Comparison of ENCODE assay signal across 8 mouse cellular contexts in the genomic region with DNA sequence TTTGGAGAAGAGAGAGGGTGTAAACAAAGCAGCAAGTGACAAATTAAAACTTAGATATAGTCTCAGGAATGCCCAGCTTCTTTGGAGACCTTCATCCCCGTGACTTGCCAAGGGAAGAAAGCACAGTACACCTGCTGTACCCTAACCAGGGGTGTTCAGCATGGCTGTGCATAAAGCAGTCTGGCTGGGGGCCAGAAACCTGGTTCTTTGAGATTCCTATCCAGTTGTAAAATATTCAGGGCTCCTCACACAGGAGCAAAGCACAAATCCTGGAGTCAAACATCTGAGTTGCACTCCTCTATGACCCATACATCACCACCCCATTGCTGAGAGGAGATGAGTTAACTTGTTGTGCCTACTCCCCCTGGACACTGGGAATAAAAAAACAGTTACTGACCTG. TPM values are rescaled to one million over a fixed set of nuclear protein-coding genes. Genes with fewer than 3 reads are reported as not detected.
A peak's percentile ranks its signal among the peaks of the same experiment; 100 is the strongest.
DNase-seq lines count a peak whose midpoint lies in the region; ATAC-seq and TF ChIP-seq lines count a peak whose summit lies in the region.

No protein-coding gene starts in this region.

- peaks cover 16% of the 10 kb centered on the region for H3K4me1 ChIP-seq in heart, embryonic 15.5 days (replicated peaks)
- no peaks in the 10 kb centered on the region for H3K4me1 ChIP-seq in stomach, postnatal 0 days (replicated peaks; ENCODE audit: control insufficient read depth, insufficient read depth)

- no peak for DNase-seq in heart, postnatal 10 days
- peak; percentile 22 for DNase-seq in thymus, postnatal 14 days
- DNase-seq in thymus, adult 18-20 months, result no peak
- peak; percentile 91 for DNase-seq in kidney, postnatal 10 days
- DNase-seq in stomach, postnatal 0 days (ENCODE audit: low spot score), result peak; percentile 23
- DNase-seq in left cerebral cortex, adult 18-20 months (ENCODE audit: low spot score in 2 of 2), result no peak
- no peak for DNase-seq in right cerebral cortex, postnatal 36 days (ENCODE audit: low spot score in 2 of 2)

- no peaks in the 10 kb centered on the region for H3K36me3 ChIP-seq in heart, embryonic 15.5 days
- H3K36me3 ChIP-seq in stomach, postnatal 0 days (ENCODE audit: control insufficient read depth, insufficient read depth, low read length), result no peaks in the 10 kb centered on the region

- H3K4me3 ChIP-seq in heart, embryonic 15.5 days, result 0 out of 2 replicates have a peak overlapping the region, but pooled peaks have one; percentile 94
- no peak overlapping the region for H3K4me3 ChIP-seq in stomach, postnatal 0 days (ENCODE audit: low read depth, low read length)

- no peak for TF ChIP-seq EP300 in stomach, postnatal 0 days (optimal IDR thresholded peaks at IDR 0.05)

- 62% methylated on average over 1 of the region's 1 CpGs for WGBS in heart, embryonic 15.5 days
- WGBS in stomach, postnatal 0 days, result 68% methylated on average over 1 of the region's 1 CpGs

- no peak for ATAC-seq in heart, embryonic 15.5 days (replicated peaks; ENCODE audit: insufficient number of reproducible peaks, insufficient read depth, low FRiP score, low read depth)
- no peak for ATAC-seq in stomach, postnatal 0 days (ENCODE audit: low FRiP score, low TSS enrichment)

- intact Hi-C loops in heart, postnatal 10 days (cut with DNase I), result loop anchor here (10.0 kb wide), 1 partner anchor 1235 kb away; a partner anchor contains a TSS

- H3K27ac ChIP-seq in heart, embryonic 15.5 days, result peak overlapping the region; percentile 92
- no peak overlapping the region for H3K27ac ChIP-seq in stomach, postnatal 0 days (replicated peaks)

- TF ChIP-seq CTCF in stomach, postnatal 0 days (IDR thresholded peaks at IDR 0.05; ENCODE audit: low read depth), result no peak

- H3K9me3 ChIP-seq in heart, embryonic 15.5 days (replicated peaks), result no peaks in the 10 kb centered on the region
- no peaks in the 10 kb centered on the region for H3K9me3 ChIP-seq in stomach, postnatal 0 days (ENCODE audit: control insufficient read depth, low read length)

- peak overlapping the region; percentile 77; the same call in 1 of the 2 replicates for H3K4me2 ChIP-seq in heart, embryonic 15.5 days
- H3K4me2 ChIP-seq in stomach, postnatal 0 days (replicated peaks; ENCODE audit: low read depth), result peak overlapping the region; percentile 61; the same call in 1 of the 2 replicates

- H3K9ac ChIP-seq in heart, embryonic 15.5 days, result no peak overlapping the region
- no peak overlapping the region for H3K9ac ChIP-seq in stomach, postnatal 0 days (ENCODE audit: low read length)

- no peaks in the 10 kb centered on the region for H3K27me3 ChIP-seq in heart, embryonic 15.5 days
- H3K27me3 ChIP-seq in stomach, postnatal 0 days (ENCODE audit: control insufficient read depth, insufficient read depth, low read length), result no peaks in the 10 kb centered on the region

RNA-seq across cellular contexts. Expression of a gene that starts 2.0 kb away (rescaled TPM):
- polyA plus RNA-seq in heart, embryonic 15.5 days (2015; fragmentation: Nextera tagmentation; extraction: Ambion mirVana), result 75.4 and 88.8 TPM in 2 replicates
- 10 to 100 TPM; 60.3 to 64.1 TPM for total RNA-seq in heart, postnatal 10 days (2021)
- polyA plus RNA-seq in stomach, postnatal 0 days (2015; fragmentation: Nextera tagmentation; extraction: Ambion mirVana), result 129 and 134 TPM in 2 replicates
- total RNA-seq in left cerebral cortex, adult 18-20 months (2021), result 10 to 100 TPM; 14.0 to 16.2 TPM

RNA-seq across cellular contexts. Expression of a gene that starts 2.2 kb away (rescaled TPM):
- polyA plus RNA-seq in heart, embryonic 15.5 days (2015; fragmentation: Nextera tagmentation; extraction: Ambion mirVana), result 6.5 and 7.7 TPM in 2 replicates
- 1 to 10 TPM; 3.3 TPM for total RNA-seq in heart, postnatal 10 days (2021)
- polyA plus RNA-seq in stomach, postnatal 0 days (2015; fragmentation: Nextera tagmentation; extraction: Ambion mirVana), result 4.9 and 6.2 TPM in 2 replicates
- total RNA-seq in left cerebral cortex, adult 18-20 months (2021), result 1 to 10 TPM; 5.8 to 5.9 TPM

RNA-seq across cellular contexts. Expression of a gene that starts 41.0 kb away (rescaled TPM):
- polyA plus RNA-seq in heart, embryonic 15.5 days (2015; fragmentation: Nextera tagmentation; extraction: Ambion mirVana), result 23.5 and 25.4 TPM in 2 replicates
- total RNA-seq in heart, postnatal 10 days (2021), result 10 to 100 TPM; 21.1 to 23.2 TPM
- polyA plus RNA-seq in stomach, postnatal 0 days (2015; fragmentation: Nextera tagmentation; extraction: Ambion mirVana), result 18.4 and 18.6 TPM in 2 replicates
- total RNA-seq in left cerebral cortex, adult 18-20 months (2021), result 10 to 100 TPM; 10.4 to 11.5 TPM

Comparison
In these comparisons a context has a peak if more than half of its experiments do, and no peak if none do; other contexts are left out.
1. DNase-seq: peak in thymus, postnatal 14 days (single experiment), kidney, postnatal 10 days (single experiment) and stomach, postnatal 0 days (single experiment); none in heart, postnatal 10 days (0 of 2), thymus, adult 18-20 months (0 of 2), left cerebral cortex, adult 18-20 months (0 of 2) and right cerebral cortex, postnatal 36 days (0 of 2).